Mouse (Mus musculus) neural tube, embryonic 15.5 days (tissue): ENCODE data around the gene Nob1. TPM values are rescaled to one million over a fixed set of nuclear protein-coding genes. Genes with fewer than 3 reads are reported as not detected.

ENCODE experiments used
- ATAC-seq: fragments of 200-750 bp; cut with Nextera tagmentation; 2 replicates; pipeline ENCODE4 v1.8.0; 2017; ENCODE audit warnings: mild to moderate bottlenecking, moderate TSS enrichment, moderate library complexity; ENCODE audit not compliant: low FRiP score
- H3K27ac ChIP-seq: fragments of 300-500 bp; sonication (generic); replicated peaks from 2 replicates; pipeline ENCODE4 v1.5.1; 2015; ENCODE audit warnings: mild to moderate bottlenecking, inconsistent platforms
- H3K27me3 ChIP-seq: fragments of 300-500 bp; sonication (generic); replicated peaks from 2 replicates; pipeline ENCODE4 v1.6.1; 2015; ENCODE audit warnings: inconsistent platforms
- H3K36me3 ChIP-seq: fragments of 300-500 bp; sonication (generic); 2 replicates; pipeline ENCODE4 v1.6.1; 2015; ENCODE audit warnings: inconsistent platforms
- H3K4me1 ChIP-seq: fragments of 300-500 bp; sonication (generic); 2 replicates; pipeline ENCODE4 v1.6.1; 2015; ENCODE audit warnings: inconsistent platforms
- H3K4me2 ChIP-seq: fragments of 300-500 bp; sonication (generic); 2 replicates; pipeline ENCODE4 v1.6.1; 2015; ENCODE audit warnings: inconsistent platforms, mild to moderate bottlenecking, moderate library complexity
- H3K4me3 ChIP-seq: fragments of 300-500 bp; sonication (generic); replicated peaks from 2 replicates; pipeline ENCODE4 v1.5.1; 2015; ENCODE audit warnings: mild to moderate bottlenecking, inconsistent platforms
- H3K9ac ChIP-seq: fragments of 300-500 bp; sonication (generic); replicated peaks from 2 replicates; pipeline ENCODE4 v1.6.1; 2015; ENCODE audit warnings: mild to moderate bottlenecking, inconsistent platforms
- H3K9me3 ChIP-seq: fragments of 300-500 bp; sonication (generic); replicated peaks from 2 replicates; pipeline ENCODE4 v1.6.1; 2016; ENCODE audit warnings: inconsistent platforms
- WGBS: fragments of 180-500 bp; shearing (Covaris S2); methylation state at CpG from one replicate; pipeline ENCODE4 v1.1.7; 2015; ENCODE audit warnings: mixed read lengths; 5-methylcytosine and 5-hydroxymethylcytosine counted together
- polyA plus RNA-seq: library from polyadenylated mRNA; unstranded; fragments of >200 nt; fragmentation: Nextera tagmentation; extraction: Ambion mirVana; gene quantifications from 2 replicates; pipeline ENCODE4 v1.2.1, GENCODE M21; 2015

Nob1 gene
- polyA plus RNA-seq, 1 experiment from 2014 or later, result 64.2 TPM

GRCm38 (mm10) chr8:107430821-107431220, 6.0 kb upstream of the Nob1 start:
- H3K4me3 ChIP-seq, result no peak overlapping the region
- no peak overlapping the region for H3K9ac ChIP-seq
- H3K27ac ChIP-seq, result no peak overlapping the region
- 84% methylated on average over 8 of the region's 8 CpGs for WGBS
- H3K36me3 ChIP-seq, result no peaks in the 10 kb centered on the region
- H3K4me1 ChIP-seq, result peaks cover 5% of the 10 kb centered on the region
- no peaks in the 10 kb centered on the region for H3K27me3 ChIP-seq
- H3K9me3 ChIP-seq, result no peaks in the 10 kb centered on the region
- no peak overlapping the region for H3K4me2 ChIP-seq
- ATAC-seq, result no peak

- no peak for ATAC-seq
- Histone ChIP-seq H3K27ac (no peak overlapping the region), H3K9me3 (no peaks in the 10 kb centered on the region), H3K4me1 (peaks cover 30% of the 10 kb centered on the region), H3K27me3 (no peaks in the 10 kb centered on the region), H3K36me3 (peaks cover 28% of the 10 kb centered on the region), H3K9ac (no peak overlapping the region), H3K4me3 (peak overlapping the region; percentile 65), H3K4me2 (peak overlapping the region; percentile 68)
- WGBS, result 53% methylated on average over 8 of the region's 8 CpGs
Measured at GRCm38 (mm10) chr8:107425230-107425597, 363 bp upstream of the Nob1 start.

- Histone ChIP-seq H3K9me3 (no peaks in the 10 kb centered on the region), H3K4me2 (peak overlapping the region; percentile 68), H3K4me3 (peak overlapping the region; percentile 65), H3K4me1 (peaks cover 30% of the 10 kb centered on the region), H3K27ac (peak overlapping the region; percentile 81), H3K9ac (peak overlapping the region; percentile 84), H3K27me3 (no peaks in the 10 kb centered on the region), H3K36me3 (peaks cover 38% of the 10 kb centered on the region)
- no peak; the same call in 1 of the 2 replicates for ATAC-seq
- 33% methylated on average over 9 of the region's 9 CpGs for WGBS
Measured at GRCm38 (mm10) chr8:107424176-107424575, 675 bp downstream of the Nob1 start.

- Histone ChIP-seq H3K4me1 (peaks cover 7% of the 10 kb centered on the region), H3K36me3 (peaks cover 97% of the 10 kb centered on the region), H3K4me3 (no peak overlapping the region), H3K27me3 (no peaks in the 10 kb centered on the region), H3K27ac (no peak overlapping the region), H3K9me3 (no peaks in the 10 kb centered on the region), H3K9ac (no peak overlapping the region), H3K4me2 (no peak overlapping the region)
- WGBS, result 87% methylated on average over 12 of the region's 12 CpGs
- no peak for ATAC-seq
Measured at GRCm38 (mm10) chr8:107417001-107417400, 7.8 kb downstream of the Nob1 start.

GRCm38 (mm10) chr8:107413881-107414280, 11.0 kb downstream of the Nob1 start:
- Histone ChIP-seq H3K4me2 (no peak overlapping the region), H3K9ac (no peak overlapping the region), H3K9me3 (no peaks in the 10 kb centered on the region), H3K4me3 (no peak overlapping the region), H3K27me3 (no peaks in the 10 kb centered on the region), H3K27ac (no peak overlapping the region), H3K4me1 (no peaks in the 10 kb centered on the region), H3K36me3 (peaks cover 97% of the 10 kb centered on the region)
- ATAC-seq, result no peak
- 92% methylated on average over 10 of the region's 10 CpGs for WGBS

GRCm38 (mm10) chr8:107412552-107412951, 12.3 kb downstream of the Nob1 start:
- no peak overlapping the region for H3K4me3 ChIP-seq
- no peak for ATAC-seq
- H3K36me3 ChIP-seq, result peaks cover 89% of the 10 kb centered on the region
- H3K4me1 ChIP-seq, result no peaks in the 10 kb centered on the region
- H3K9me3 ChIP-seq, result no peaks in the 10 kb centered on the region
- WGBS, result 91% methylated on average over 8 of the region's 8 CpGs
- H3K27me3 ChIP-seq, result no peaks in the 10 kb centered on the region
- no peak overlapping the region for H3K9ac ChIP-seq
- H3K27ac ChIP-seq, result no peak overlapping the region
- no peak overlapping the region for H3K4me2 ChIP-seq

- no peak overlapping the region for H3K4me3 ChIP-seq
- H3K27me3 ChIP-seq, result no peaks in the 10 kb centered on the region
- H3K36me3 ChIP-seq, result peaks cover 79% of the 10 kb centered on the region
- ATAC-seq, result no peak
- H3K9ac ChIP-seq, result no peak overlapping the region
- no peak overlapping the region for H3K4me2 ChIP-seq
- H3K9me3 ChIP-seq, result no peaks in the 10 kb centered on the region
- no peaks in the 10 kb centered on the region for H3K4me1 ChIP-seq
- no peak overlapping the region for H3K27ac ChIP-seq
- 76% methylated on average over 4 of the region's 4 CpGs for WGBS
Measured at GRCm38 (mm10) chr8:107411391-107411790, 13.5 kb downstream of the Nob1 start.

- Histone ChIP-seq H3K4me3 (no peak overlapping the region), H3K36me3 (peaks cover 26% of the 10 kb centered on the region), H3K4me1 (peaks cover 15% of the 10 kb centered on the region), H3K9ac (no peak overlapping the region), H3K9me3 (no peaks in the 10 kb centered on the region), H3K27me3 (no peaks in the 10 kb centered on the region), H3K4me2 (no peak overlapping the region), H3K27ac (no peak overlapping the region)
- 67% methylated on average over 3 of the region's 3 CpGs for WGBS
- ATAC-seq, result no peak
Measured at GRCm38 (mm10) chr8:107405935-107406334, 18.9 kb downstream of the Nob1 start.

GRCm38 (mm10) chr8:107404057-107404456, 20.8 kb downstream of the Nob1 start:
- H3K36me3 ChIP-seq, result peaks cover 7% of the 10 kb centered on the region; the same call in 1 of the 2 replicates
- WGBS, result 76% methylated on average over 4 of the region's 4 CpGs
- ATAC-seq, result no peak

GRCm38 (mm10) chr8:107403038-107403781, 21.6 kb downstream of the Nob1 start, which contains the start of gene Nqo1:
Nqo1 (minus strand) TSS chr8:107403206.
- H3K4me3 ChIP-seq, result peak within 1 kb of the TSS; percentile 39
- peak within 1 kb of the TSS; percentile 34 for H3K9ac ChIP-seq
- H3K27ac ChIP-seq, result peak within 1 kb of the TSS; percentile 76
- H3K4me2 ChIP-seq, result peak within 1 kb of the TSS; percentile 74
- peak; percentile 96 for ATAC-seq
- no peaks in the 10 kb centered on the region for H3K27me3 ChIP-seq
- WGBS, result 15% methylated on average over 22 of the region's 22 CpGs
- H3K4me1 ChIP-seq, result peaks cover 15% of the 10 kb centered on the region
- peaks cover 2% of the 10 kb centered on the region; the same call in 1 of the 2 replicates for H3K36me3 ChIP-seq
- no peaks in the 10 kb centered on the region for H3K9me3 ChIP-seq

More at GRCm38 (mm10) chr8:107404057-107404456, 20.8 kb downstream of the Nob1 start:
- Histone ChIP-seq H3K4me2 (no peak overlapping the region), H3K4me1 (peaks cover 15% of the 10 kb centered on the region), H3K9ac (no peak overlapping the region), H3K27ac (no peak overlapping the region), H3K9me3 (no peaks in the 10 kb centered on the region), H3K27me3 (no peaks in the 10 kb centered on the region), H3K4me3 (no peak overlapping the region)

GRCm38 (mm10) chr8:107401866-107402265, 23.0 kb downstream of the Nob1 start:
- 89% methylated on average over 5 of the region's 5 CpGs for WGBS
- Histone ChIP-seq H3K4me2 (no peak overlapping the region), H3K27ac (no peak overlapping the region), H3K4me3 (no peak overlapping the region), H3K9ac (no peak overlapping the region), H3K36me3 (no peaks in the 10 kb centered on the region), H3K4me1 (peaks cover 15% of the 10 kb centered on the region), H3K27me3 (no peaks in the 10 kb centered on the region), H3K9me3 (no peaks in the 10 kb centered on the region)
- no peak for ATAC-seq

GRCm38 (mm10) chr8:107399495-107399894, 25.4 kb downstream of the Nob1 start:
- no peaks in the 10 kb centered on the region for H3K9me3 ChIP-seq
- peaks cover 15% of the 10 kb centered on the region for H3K4me1 ChIP-seq
- H3K4me3 ChIP-seq, result no peak overlapping the region
- no peak overlapping the region for H3K27ac ChIP-seq
- H3K4me2 ChIP-seq, result no peak overlapping the region
- WGBS, result 37% methylated on average over 9 of the region's 9 CpGs
- H3K36me3 ChIP-seq, result no peaks in the 10 kb centered on the region
- ATAC-seq, result no peak
- H3K27me3 ChIP-seq, result no peaks in the 10 kb centered on the region
- no peak overlapping the region for H3K9ac ChIP-seq
